Mouse (Mus musculus): ENCODE results near the gene Thnsl2. TPM values are rescaled to one million over a fixed set of nuclear protein-coding genes. Genes with fewer than 3 reads are reported as not detected.
A peak's percentile ranks its signal among the peaks of the same experiment; 100 is the strongest.

Thnsl2 gene
- total RNA-seq, 2 experiments from 2014 or later: 0.10 to 0.69 TPM

DNA sequence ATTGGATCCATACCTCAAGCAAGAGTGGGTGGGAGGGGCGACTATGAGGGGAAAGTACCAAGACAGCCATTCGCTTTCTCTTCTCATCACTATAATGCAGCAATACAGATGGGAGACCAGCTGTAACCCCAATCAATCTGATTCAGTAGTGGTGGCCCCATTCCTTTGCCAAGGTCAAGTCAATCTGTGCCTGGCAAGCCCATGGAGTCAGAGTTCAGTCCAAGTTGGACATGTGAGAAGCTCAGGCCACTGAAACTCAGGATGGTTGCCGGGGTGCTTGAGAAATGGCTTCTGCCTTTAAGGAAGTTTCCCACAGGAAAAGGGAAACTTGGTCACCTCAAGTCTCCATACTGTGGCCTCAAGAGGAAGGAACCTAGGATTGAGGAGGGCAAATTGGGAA lies 9.2 kb downstream of the Thnsl2 start:
- ATAC-seq (replicated peaks; ENCODE audit: poor library complexity, severe bottlenecking): no peak; the same call in 1 of the 2 replicates

DNA sequence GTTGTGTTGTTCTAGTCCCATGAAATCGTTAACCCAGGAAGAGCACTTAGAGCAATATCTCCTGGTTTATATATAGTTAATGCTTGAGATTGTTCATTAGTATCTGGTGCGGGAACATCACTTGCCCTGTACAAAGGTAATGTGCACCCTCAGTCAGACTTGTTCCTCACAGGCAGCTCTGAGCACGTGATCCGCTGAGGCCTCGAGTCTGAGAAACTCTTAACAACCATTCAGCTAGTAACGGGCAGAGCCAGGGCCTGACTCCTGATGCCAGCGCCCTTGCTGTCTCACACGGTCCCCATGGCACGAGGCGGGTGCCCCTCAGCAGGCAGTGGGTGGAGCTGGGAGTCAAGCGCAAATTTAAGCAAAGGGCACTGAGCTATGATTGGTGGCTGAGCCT lies 10.7 kb downstream of the Thnsl2 start:
- no peak for ATAC-seq (replicated peaks; ENCODE audit: poor library complexity, severe bottlenecking)

DNA sequence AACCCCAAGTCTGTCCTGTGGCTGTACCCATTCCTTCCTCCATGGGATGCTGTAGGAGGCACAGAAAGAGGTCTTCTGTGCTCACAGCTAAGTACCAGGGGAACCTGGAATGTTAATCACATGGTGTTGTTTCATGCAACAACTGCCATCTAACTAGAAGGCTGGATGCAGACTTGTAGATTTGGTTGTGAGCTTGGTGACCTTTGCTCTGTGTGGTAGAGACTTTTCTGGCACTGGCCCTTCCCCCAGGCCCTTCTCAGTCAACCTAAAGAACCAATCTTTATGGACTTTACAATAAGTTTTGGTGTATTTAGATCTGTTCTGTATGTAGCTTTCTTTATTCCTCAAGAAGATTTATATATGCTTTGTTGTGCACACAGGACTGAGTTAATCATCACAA lies 13.2 kb downstream of the Thnsl2 start:
- no peak for ATAC-seq (replicated peaks; ENCODE audit: poor library complexity, severe bottlenecking)

DNA sequence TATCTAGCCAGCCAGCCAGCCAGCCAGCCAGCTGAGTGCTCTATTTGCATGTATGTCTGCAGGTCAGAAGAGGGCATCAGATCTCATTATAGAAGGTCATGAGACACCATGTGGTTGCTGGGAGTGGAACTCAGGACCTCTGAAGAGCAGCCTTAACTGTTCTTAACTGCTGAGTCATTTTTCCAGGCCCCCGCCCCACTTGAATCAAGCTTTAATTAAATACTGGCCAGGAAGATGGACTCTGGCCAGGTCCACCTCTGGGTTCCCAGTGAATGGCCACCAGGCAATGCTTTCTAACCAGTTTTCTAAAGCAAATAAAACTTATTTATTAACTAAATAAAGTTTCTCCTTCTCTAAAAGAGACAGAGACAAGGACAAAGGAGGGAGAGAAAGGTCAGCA lies 14.0 kb downstream of the Thnsl2 start:
- ATAC-seq (replicated peaks; ENCODE audit: poor library complexity, severe bottlenecking): no peak

DNA sequence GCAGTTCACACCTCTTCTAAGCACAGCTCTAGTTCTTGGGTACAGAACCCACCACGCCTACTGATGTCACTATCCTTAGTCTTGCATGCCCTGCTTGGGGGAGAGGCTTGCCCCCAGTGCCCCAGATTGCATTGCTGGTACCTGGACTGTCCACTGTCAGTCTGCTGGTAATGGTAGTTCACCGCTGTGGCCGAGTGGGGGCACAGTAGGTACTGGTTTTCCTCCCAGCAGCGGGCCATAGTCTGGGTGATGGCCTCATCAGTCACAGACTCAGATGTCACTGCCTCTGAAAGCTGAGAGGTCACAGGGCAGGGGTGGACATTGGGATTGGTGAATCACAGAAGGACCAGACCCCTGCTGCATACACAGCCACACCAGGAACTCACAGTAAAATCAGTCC lies 15.2 kb downstream of the Thnsl2 start:
- no peak for ATAC-seq (replicated peaks; ENCODE audit: poor library complexity, severe bottlenecking)

DNA sequence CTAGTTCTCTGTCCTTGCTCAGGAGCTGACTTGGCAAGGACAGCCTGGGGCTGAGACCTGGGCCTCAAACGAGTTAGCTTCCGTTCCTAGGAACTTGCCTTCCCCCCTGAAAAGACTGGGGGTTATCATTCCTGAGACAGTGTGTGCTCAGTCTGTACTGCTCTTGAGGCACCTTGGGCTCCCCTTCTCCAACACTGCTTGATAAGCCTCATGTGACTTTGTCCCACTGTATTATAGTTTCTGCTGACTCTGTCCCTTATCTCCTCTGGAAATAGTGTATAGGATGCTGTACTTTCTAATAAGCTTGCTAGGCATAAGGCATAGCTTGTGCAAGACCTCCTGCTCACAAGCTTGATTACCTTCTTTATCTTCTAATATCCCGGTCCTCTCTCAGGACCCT lies 17.9 kb downstream of the Thnsl2 start:
- ATAC-seq (replicated peaks; ENCODE audit: poor library complexity, severe bottlenecking): no peak

DNA sequence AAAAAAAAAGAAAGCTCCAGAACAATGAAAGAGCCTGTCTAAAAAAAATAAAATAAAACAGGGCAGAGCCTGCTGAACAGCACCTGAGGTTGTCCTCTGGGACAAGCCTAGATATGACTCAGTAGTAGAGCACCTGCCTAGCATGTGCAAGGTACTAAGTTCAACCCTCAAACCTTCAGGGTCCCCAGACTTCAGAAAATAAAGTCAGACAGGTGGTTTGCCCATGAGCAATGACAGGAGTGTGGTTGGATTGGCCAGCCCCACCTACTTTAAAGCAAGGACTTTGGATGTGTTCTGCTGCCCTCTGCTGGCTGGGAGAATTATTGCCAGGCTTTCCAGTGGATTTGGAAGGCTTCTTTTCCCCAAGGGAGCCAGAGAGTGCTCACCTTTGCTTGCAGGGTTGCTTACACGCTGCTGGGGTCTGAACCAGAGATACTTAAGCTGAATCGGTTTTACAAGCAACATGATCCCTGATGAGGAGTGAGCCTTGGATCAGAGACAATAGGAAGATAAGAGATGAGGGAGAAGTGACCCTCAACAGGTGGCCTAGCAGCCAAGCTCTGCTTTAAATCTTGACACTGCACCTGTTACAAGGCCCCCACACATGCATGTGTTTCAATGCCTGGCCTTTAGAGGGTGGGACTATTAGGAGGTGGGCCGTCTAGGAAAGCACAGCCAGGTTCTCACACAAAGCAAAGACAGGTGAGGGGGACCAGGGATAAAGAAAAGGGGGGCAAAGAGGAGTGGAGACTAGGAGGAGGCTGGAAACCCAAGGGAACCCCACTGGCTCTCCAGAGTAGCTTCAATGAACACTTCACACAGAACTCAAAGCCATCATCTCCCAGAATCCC lies 19.0 kb downstream of the Thnsl2 start:
- ATAC-seq (replicated peaks; ENCODE audit: poor library complexity, severe bottlenecking): peak; percentile 90

DNA sequence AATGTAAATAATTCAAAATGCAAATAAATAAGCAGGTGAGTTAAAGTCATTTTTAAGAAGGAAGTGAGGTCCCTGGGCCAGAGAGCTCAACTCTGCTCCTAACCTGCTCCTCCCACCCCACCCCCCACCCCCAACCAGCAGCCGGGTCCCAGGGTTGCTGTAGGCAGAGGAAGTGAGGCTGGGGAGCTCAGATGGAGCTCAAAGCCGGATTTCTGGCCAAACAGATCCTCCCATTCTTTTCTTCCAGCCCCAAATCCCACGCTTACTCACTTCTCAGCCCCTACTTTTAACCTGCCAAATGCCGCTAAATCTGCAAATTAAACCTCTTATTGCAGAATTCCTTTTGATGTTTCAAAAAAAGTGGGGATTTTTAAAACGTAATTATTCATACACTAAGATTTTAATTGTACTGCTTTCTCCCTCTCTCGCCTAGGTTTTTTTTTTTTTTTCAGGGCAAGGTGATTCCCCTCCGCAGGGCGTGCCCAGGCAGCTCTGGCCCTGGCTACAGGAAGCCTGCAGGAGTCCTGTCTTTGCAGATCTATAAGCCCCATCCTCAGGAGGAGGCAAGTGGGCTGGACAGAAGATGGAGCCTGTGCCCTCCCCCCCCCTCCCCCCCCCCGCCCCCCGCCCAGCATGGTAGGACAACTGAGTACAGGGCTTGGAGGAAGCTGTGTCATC lies 24.5 kb downstream of the Thnsl2 start:
- ATAC-seq (replicated peaks; ENCODE audit: poor library complexity, severe bottlenecking): no peak

DNA sequence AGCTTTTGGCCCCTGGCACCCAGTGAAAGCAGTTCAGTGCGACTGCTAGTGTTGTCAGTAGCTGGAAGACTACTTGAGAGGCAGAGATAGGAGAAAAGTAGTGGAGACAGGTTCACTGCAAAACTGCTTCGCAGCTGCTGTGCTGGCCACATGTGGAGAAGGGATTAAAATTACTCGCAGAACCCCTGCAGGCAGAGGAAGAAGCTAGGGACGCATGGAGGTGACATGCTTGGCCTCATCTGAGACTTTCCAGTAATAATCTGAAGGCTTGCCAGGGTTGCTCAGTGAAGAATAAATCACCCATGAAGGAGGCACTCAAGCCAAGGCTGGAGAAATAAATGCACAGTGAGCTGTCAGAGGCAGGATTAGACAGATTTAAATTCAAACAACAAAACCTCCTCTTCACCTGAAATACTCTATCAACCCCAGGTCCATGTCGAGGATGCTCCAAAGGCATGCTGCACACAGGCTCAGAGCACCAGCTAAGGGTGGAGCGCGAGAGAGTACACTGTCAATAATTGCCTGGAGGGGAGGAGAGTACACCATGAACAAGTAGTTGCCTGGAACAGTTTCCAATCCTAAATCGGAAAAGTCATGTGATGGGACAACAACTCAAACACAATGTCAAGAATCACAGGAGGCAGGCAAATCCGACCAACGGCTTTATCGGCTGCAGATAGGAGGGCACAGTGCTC lies 32.7 kb downstream of the Thnsl2 start:
- ATAC-seq (replicated peaks; ENCODE audit: poor library complexity, severe bottlenecking): no peak

DNA sequence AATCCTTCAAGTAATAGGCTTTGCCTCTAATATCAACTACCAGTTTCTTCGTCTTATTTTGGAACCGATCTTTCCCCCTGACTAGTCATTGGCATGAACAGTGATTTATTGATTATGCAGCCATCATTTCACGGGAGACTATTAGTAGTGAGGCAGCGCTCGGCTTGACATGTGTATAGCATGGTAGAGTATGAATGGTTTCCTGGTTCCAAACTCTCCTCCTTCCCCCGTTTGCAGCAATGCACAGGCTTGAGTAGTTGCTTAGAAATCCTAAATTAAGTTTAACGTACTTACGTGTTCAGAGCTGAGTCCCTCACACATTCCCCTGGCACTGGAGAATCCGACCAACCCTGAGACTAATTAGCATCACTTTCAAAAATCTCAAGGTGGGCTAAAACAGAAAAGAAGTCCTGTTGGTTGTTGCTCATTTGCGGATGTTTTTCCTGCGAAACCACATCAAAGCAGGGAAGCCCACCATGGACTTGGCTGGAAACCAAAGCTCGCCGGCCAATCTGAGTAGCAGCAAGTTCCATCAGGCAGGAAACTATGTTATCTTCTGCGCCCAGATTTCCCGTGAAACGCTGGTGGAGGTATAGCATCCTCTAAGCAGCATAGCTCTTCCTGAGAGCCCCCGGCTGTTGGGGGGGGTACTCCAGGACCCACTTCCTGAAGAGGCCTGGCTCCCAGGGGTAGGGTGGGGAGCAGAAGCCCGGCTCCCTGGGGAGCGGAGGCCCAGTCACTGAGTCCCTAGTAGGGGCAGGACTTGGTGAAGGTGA lies 37.9 kb downstream of the Thnsl2 start:
- ATAC-seq (replicated peaks; ENCODE audit: poor library complexity, severe bottlenecking): no peak; the same call in 1 of the 2 replicates

DNA sequence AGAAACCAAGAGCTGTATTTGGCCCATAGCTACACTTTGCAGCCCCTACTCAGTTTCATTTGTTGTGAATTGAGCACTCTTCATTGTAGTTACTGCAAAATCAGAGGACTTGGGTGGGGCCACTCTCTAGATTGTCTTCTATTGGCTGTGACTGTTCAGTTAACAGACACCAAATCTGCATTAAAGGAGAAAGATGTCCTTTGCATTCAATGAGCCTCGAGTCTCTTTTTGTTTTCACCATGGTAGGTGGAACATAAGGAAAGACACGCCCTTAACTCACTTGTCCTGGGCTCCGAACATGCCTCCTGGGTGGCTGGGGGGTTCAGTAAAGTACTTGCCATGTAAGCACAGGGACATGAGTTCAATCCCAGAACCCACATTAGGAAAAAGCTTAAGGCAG lies 48.1 kb downstream of the Thnsl2 start:
- no peak for ATAC-seq (replicated peaks; ENCODE audit: poor library complexity, severe bottlenecking)

DNA sequence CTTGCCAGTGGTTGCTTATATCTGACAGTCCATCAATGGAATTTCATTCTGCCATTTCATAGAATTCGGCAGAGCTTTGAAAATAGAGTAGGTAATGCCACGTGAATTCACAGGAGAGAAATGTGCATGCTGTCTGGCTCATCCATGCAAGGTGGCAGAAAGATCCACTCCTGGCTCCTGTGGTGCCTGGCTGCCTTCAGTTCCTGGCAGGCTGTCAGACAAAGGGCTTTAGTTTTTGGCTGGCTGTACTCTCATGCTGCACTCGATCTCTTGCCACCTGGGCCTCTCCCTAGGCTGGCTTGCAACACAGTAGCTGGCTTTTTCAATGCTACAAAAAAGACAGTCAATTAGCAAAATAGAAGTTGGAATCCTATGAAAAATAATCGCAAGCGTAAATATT lies 49.5 kb downstream of the Thnsl2 start:
- ATAC-seq (replicated peaks; ENCODE audit: poor library complexity, severe bottlenecking): no peak

DNA sequence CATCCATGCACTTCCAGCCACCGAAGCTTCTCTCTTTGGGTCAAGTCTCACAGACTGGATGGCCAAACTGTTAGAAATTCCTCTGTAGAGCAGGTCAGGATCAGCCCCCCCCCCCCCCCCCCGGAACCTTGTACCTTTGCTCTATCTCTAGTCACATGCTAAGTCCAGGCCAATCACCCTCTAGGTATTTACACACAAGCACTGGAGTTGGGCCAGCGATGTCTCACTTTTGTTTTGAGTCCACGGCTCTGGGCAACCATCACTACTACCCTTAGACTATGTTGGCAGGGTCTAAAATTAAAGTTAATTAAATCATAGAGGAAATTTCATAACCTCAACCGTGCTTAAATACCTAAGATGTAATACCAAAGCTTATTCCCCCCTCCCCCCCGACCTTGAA lies 50.6 kb downstream of the Thnsl2 start:
- ATAC-seq (replicated peaks; ENCODE audit: poor library complexity, severe bottlenecking): no peak

DNA sequence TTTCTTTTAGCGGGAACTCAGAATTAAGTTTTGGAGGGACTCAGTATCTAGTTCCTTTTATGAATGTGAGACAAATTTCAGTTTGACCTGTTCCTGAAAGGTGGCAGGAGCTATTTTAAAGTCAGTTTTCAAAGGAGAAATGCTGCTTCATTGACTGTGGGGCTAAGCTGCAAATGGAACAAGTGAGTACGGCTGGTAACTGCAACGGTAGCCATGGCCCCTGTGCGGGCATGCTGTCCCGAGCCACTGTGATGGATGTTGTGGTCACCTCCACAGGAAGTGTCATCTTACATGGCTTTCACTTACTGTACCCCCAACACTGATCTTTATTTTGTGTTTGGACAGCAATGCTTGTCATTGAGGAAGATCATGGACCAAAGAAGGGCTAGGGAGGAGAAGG lies 53.8 kb downstream of the Thnsl2 start:
- ATAC-seq (replicated peaks; ENCODE audit: poor library complexity, severe bottlenecking): no peak

DNA sequence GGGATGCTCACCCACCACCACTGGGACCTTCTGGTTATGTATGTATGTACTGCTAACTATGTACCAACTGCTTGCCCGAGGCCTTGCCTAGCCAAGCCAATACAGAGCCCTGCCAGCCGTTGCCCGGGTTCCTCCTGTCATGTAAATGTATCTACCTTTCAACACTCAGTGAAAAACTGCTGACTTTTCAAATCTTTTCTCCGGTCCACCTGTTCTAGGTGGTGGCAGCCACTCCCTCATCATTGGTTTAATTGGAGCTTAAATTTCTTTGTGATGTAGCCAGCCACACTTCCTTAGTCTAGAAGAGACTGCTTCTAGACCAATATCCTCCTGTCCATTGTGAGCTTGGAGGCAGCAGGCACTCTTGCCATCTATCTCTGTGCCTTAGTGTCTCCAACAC lies 54.5 kb downstream of the Thnsl2 start:
- ATAC-seq (replicated peaks; ENCODE audit: poor library complexity, severe bottlenecking): no peak

DNA sequence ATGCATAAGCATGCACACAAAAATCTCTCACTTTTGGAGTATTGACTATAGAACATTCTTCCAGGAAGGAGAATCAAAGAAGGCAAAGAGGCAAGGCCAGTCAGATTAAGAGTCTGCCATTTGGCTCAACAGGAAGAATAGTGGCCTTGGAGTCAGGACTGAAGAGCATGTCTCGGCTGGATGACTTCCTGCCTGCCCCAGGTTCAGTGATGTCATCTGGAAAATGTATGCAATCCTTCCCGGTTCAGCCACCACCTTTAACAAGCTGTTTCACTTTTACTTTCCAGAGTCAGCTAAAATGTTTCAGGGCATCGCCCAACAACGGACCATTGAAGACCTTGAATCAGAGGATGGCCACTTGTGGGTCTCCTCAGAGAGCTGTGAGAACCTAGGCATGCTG lies 55.2 kb downstream of the Thnsl2 start:
- no peak for ATAC-seq (replicated peaks; ENCODE audit: poor library complexity, severe bottlenecking)

DNA sequence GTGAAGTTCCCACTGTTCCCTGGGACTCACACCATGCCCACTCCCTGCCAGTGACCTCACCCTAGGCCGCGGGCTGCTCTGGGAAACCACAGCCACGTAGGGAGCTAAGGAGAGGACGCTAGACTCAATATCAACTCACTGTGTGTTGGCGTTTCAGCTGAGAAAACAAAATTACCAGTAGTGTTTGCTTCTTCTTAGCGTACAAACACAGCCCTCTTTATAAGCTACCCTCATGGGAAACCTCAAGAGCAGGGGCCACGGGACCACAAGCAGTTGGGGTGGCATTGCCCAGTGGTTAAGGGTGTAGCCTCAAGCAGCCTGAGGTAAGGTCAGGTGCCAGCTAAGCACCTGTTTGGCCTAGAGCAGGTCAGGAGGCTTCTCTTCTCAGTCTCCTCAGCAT lies 60.8 kb downstream of the Thnsl2 start:
- no peak for ATAC-seq (replicated peaks; ENCODE audit: poor library complexity, severe bottlenecking)

DNA sequence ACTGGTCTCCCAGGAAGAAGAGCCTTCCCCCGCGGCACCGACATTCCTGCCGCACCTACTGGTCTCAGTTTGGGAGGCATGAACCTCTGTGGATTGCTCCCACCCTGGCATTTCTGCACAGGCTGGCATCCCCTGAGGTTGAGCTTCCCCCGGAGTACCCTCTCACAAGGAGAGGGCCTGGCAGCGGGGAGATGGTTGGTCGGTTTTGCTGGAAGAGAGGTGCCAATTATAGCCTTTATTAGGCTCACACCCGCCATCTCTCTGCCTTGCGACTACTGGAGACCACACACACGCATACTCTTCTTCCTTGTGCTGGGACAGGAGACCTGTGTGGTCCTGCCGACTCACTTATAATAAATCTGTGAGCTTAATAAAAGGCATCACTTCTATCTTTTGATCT lies 62.2 kb downstream of the Thnsl2 start:
- no peak for ATAC-seq (replicated peaks; ENCODE audit: poor library complexity, severe bottlenecking)

DNA sequence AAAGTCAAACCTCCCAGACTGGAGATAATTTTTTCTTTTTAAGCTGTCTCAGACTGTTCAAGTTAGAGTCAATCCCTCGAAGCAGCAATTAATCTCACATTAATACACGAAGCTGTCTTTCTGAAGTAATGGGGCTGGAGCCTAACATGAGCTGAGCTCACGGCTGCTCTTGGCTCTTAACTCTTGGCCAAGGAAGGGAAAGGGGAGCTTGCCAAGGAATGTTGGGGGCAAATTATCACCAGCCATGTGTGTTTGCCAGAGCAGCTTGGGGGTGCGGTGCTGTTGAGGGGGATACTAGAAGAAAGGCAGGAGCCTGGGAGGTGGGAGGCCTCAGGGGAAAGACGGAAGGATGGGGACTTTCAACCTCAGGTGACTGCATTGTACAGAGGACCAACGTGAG lies 63.0 kb downstream of the Thnsl2 start:
- no peak for ATAC-seq (replicated peaks; ENCODE audit: poor library complexity, severe bottlenecking)
